Comparison of ENCODE assay signal across 22 mouse cellular contexts in the genomic region with DNA sequence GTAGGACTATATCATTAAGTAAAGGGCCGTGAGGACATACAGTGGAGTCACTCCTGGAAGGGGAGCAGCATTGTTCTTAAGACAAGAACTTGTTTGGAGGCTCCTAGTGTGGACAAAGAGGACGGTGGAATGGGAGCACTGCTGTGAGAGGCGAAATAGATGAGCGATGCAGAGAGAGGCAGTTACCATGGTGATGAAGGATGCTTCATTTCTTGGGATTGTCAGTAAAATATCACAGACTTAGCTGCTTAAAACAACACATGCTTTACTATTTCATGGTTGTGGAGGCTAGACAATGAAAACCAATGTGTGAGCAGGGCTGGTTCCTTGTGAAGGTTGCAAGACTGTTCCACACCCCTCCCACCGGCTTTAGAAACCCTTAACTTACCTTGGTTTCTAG. TPM values are rescaled to one million over a fixed set of nuclear protein-coding genes. Genes with fewer than 3 reads are reported as not detected.
A peak's percentile ranks its signal among the peaks of the same experiment; 100 is the strongest.
DNase-seq lines count a peak whose midpoint lies in the region; ATAC-seq lines count a peak whose summit lies in the region.
"Had no signal": no experiment of that assay in that cellular context is flagged by ENCODE, and none has a peak within 500 bp of the region (broad histone marks: within the 10 kb centered on the region; RNA-seq: fewer than 3 reads in every experiment).

No protein-coding gene starts in this region.

- peak; percentile 57; the same call in 1 of the 2 replicates for ATAC-seq in forebrain, embryonic 13.5 days
- no peak for ATAC-seq in forebrain, embryonic 11.5 days (replicated peaks; ENCODE audit: low FRiP score)
- ATAC-seq in hindbrain, embryonic 16.5 days = peak; percentile 67
- ATAC-seq in midbrain, embryonic 14.5 days (ENCODE audit: low FRiP score, low TSS enrichment) = no peak
- ATAC-seq in granulocyte monocyte progenitor cell, adult 5-6 weeks (replicated peaks; ENCODE audit: poor library complexity, severe bottlenecking) = no peak
- ATAC-seq: inflammation-experienced regulatory T-cells, adult 6 months had no signal

- no peaks in the 10 kb centered on the region for H3K36me3 ChIP-seq in forebrain, embryonic 13.5 days (ENCODE audit: poor library complexity, severe bottlenecking)
- no peaks in the 10 kb centered on the region for H3K36me3 ChIP-seq in forebrain, embryonic 11.5 days (ENCODE audit: control insufficient read depth, insufficient read depth, low read length)
- H3K36me3 ChIP-seq in hindbrain, embryonic 16.5 days (ENCODE audit: control insufficient read depth, insufficient read depth, low read length) = no peaks in the 10 kb centered on the region
- H3K36me3 ChIP-seq in hindbrain, embryonic 10.5 days = no peaks in the 10 kb centered on the region
- H3K36me3 ChIP-seq in midbrain, embryonic 14.5 days (ENCODE audit: control insufficient read depth, insufficient read depth, low read length) = no peaks in the 10 kb centered on the region
- H3K36me3 ChIP-seq: limb, embryonic 15.5 days had no signal

- DNase-seq in forebrain, embryonic 11.5 days (ENCODE audit: low spot score) = no peak
- DNase-seq in hindbrain, embryonic 10.5 days (ENCODE audit: low spot score) = no peak
- peak; percentile 64 for DNase-seq in brain, adult 2 months (ENCODE audit: low read depth, low spot score)
- DNase-seq in midbrain, embryonic 14.5 days = peak; percentile 51
- no peak for DNase-seq in adrenal gland, adult 18-20 months (ENCODE audit: low spot score in 2 of 2)
- DNase-seq: adrenal gland, postnatal 14 days; cerebellum, adult 11 months; cerebellum, adult 9-11 months; gastrocnemius, adult 2 months; kidney, adult 18-20 months; kidney, postnatal 4 days; left cerebral cortex, postnatal 4 days; lung, embryonic 14.5 days; thymus, adult 18-20 months; thymus, postnatal 36 days had no signal

- no peaks in the 10 kb centered on the region for H3K27me3 ChIP-seq in forebrain, embryonic 13.5 days
- H3K27me3 ChIP-seq in forebrain, embryonic 11.5 days (ENCODE audit: control insufficient read depth, insufficient read depth, low read length) = no peaks in the 10 kb centered on the region
- H3K27me3 ChIP-seq in hindbrain, embryonic 16.5 days (replicated peaks; ENCODE audit: control insufficient read depth, insufficient read depth, low read length) = no peaks in the 10 kb centered on the region
- no peaks in the 10 kb centered on the region for H3K27me3 ChIP-seq in hindbrain, embryonic 10.5 days (ENCODE audit: insufficient read depth, poor library complexity, severe bottlenecking)
- H3K27me3 ChIP-seq in midbrain, embryonic 14.5 days (ENCODE audit: control insufficient read depth, insufficient read depth, low read length) = no peaks in the 10 kb centered on the region
- H3K27me3 ChIP-seq: limb, embryonic 15.5 days had no signal

- WGBS in forebrain, embryonic 13.5 days = 63% methylated on average over 5 of the region's 5 CpGs
- 74% methylated on average over 5 of the region's 5 CpGs for WGBS in forebrain, embryonic 11.5 days
- 56% methylated on average over 5 of the region's 5 CpGs for WGBS in hindbrain, embryonic 16.5 days
- 77% methylated on average over 5 of the region's 5 CpGs for WGBS in hindbrain, embryonic 10.5 days
- 68% methylated on average over 5 of the region's 5 CpGs for WGBS in midbrain, embryonic 14.5 days

- no peaks in the 10 kb centered on the region for H3K4me1 ChIP-seq in forebrain, embryonic 13.5 days
- no peaks in the 10 kb centered on the region for H3K4me1 ChIP-seq in forebrain, embryonic 11.5 days (replicated peaks; ENCODE audit: control insufficient read depth, insufficient read depth, low read length)
- no peaks in the 10 kb centered on the region for H3K4me1 ChIP-seq in hindbrain, embryonic 16.5 days (ENCODE audit: control insufficient read depth, insufficient read depth, low read depth, low read length)
- H3K4me1 ChIP-seq in hindbrain, embryonic 10.5 days (replicated peaks) = peaks cover 10% of the 10 kb centered on the region; the same call in 1 of the 2 replicates
- H3K4me1 ChIP-seq in midbrain, embryonic 14.5 days (ENCODE audit: control insufficient read depth, insufficient read depth, low read length) = no peaks in the 10 kb centered on the region
- H3K4me1 ChIP-seq: limb, embryonic 15.5 days had no signal

- H3K9ac ChIP-seq in forebrain, embryonic 13.5 days = no peak overlapping the region
- no peak overlapping the region for H3K9ac ChIP-seq in forebrain, embryonic 11.5 days (ENCODE audit: low read length)
- H3K9ac ChIP-seq in hindbrain, embryonic 16.5 days (ENCODE audit: low read depth, low read length) = no peak overlapping the region
- H3K9ac ChIP-seq in midbrain, embryonic 14.5 days (replicated peaks; ENCODE audit: low read length) = no peak overlapping the region
- H3K9ac ChIP-seq: limb, embryonic 15.5 days; liver, embryonic 14.5 days; lung, embryonic 14.5 days had no signal

- no peak overlapping the region for H3K4me2 ChIP-seq in forebrain, embryonic 13.5 days
- no peak overlapping the region for H3K4me2 ChIP-seq in forebrain, embryonic 11.5 days (ENCODE audit: low read depth, low read length, severe bottlenecking)
- H3K4me2 ChIP-seq in hindbrain, embryonic 16.5 days (ENCODE audit: low read length) = no peak overlapping the region
- no peak overlapping the region for H3K4me2 ChIP-seq in midbrain, embryonic 14.5 days (ENCODE audit: low read length)
- H3K4me2 ChIP-seq: heart, embryonic 11.5 days; limb, embryonic 15.5 days; lung, embryonic 14.5 days had no signal

- H3K9me3 ChIP-seq in forebrain, embryonic 13.5 days (replicated peaks) = no peaks in the 10 kb centered on the region
- H3K9me3 ChIP-seq in forebrain, embryonic 11.5 days (ENCODE audit: control insufficient read depth, low read length) = no peaks in the 10 kb centered on the region
- no peaks in the 10 kb centered on the region for H3K9me3 ChIP-seq in hindbrain, embryonic 16.5 days (ENCODE audit: control insufficient read depth, low read length)
- H3K9me3 ChIP-seq in hindbrain, embryonic 10.5 days = no peaks in the 10 kb centered on the region
- no peaks in the 10 kb centered on the region for H3K9me3 ChIP-seq in midbrain, embryonic 14.5 days (ENCODE audit: control insufficient read depth, low read length)
- H3K9me3 ChIP-seq: limb, embryonic 15.5 days had no signal

- H3K27ac ChIP-seq in forebrain, embryonic 13.5 days = no peak overlapping the region
- H3K27ac ChIP-seq in forebrain, embryonic 11.5 days (ENCODE audit: low read depth, low read length) = no peak overlapping the region
- H3K27ac ChIP-seq in hindbrain, embryonic 16.5 days (ENCODE audit: low read depth, low read length) = no peak overlapping the region
- H3K27ac ChIP-seq in hindbrain, embryonic 10.5 days = no peak overlapping the region
- H3K27ac ChIP-seq in midbrain, embryonic 14.5 days (replicated peaks; ENCODE audit: low read depth, low read length) = no peak overlapping the region
- H3K27ac ChIP-seq: gastrocnemius, adult 2 months; limb, embryonic 15.5 days; liver, embryonic 14.5 days had no signal

- H3K4me3 ChIP-seq in forebrain, embryonic 13.5 days = no peak overlapping the region
- H3K4me3 ChIP-seq in forebrain, embryonic 11.5 days (ENCODE audit: low read depth, low read length) = no peak overlapping the region
- H3K4me3 ChIP-seq in hindbrain, embryonic 16.5 days (ENCODE audit: low read length) = no peak overlapping the region
- no peak overlapping the region for H3K4me3 ChIP-seq in hindbrain, embryonic 10.5 days
- no peak overlapping the region for H3K4me3 ChIP-seq in midbrain, embryonic 14.5 days (replicated peaks; ENCODE audit: low read depth, low read length)
- H3K4me3 ChIP-seq: gastrocnemius, adult 2 months; limb, embryonic 15.5 days had no signal

RNA-seq across cellular contexts. Expression of a gene that starts 27.7 kb away (rescaled TPM):
- 64.8 and 70.7 TPM in 2 replicates for polyA plus RNA-seq in forebrain, embryonic 13.5 days (2015; fragmentation: Nextera tagmentation; extraction: Ambion mirVana)
- 71.3 and 75.4 TPM in 2 replicates for polyA plus RNA-seq in forebrain, embryonic 11.5 days (2014; fragmentation: Nextera tagmentation; extraction: Ambion mirVana)
- 70.9 and 80.1 TPM in 2 replicates for polyA plus RNA-seq in hindbrain, embryonic 16.5 days (2015; fragmentation: Nextera tagmentation; extraction: Ambion mirVana)
- polyA plus RNA-seq in hindbrain, embryonic 10.5 days (2016; fragmentation: Nextera tagmentation; extraction: Ambion mirVana) = 67.8 and 74.2 TPM in 2 replicates
- polyA plus RNA-seq in midbrain, embryonic 14.5 days (2014; fragmentation: Nextera tagmentation; extraction: Ambion mirVana) = 91.5 and 93.7 TPM in 2 replicates
- 10 to 100 TPM; 41.4 to 48.1 TPM for total RNA-seq in adrenal gland, adult 18-20 months (2021)
- 51.4 and 54.4 TPM in 2 replicates for total RNA-seq in granulocyte monocyte progenitor cell, adult 5-6 weeks (2014; fragmentation: Nextera tagmentation)
- total RNA-seq in granulocyte monocyte progenitor cell, adult 5-6 weeks (2017) = 48.3 and 57.0 TPM in 2 replicates

Comparison
In these comparisons a context has a peak if more than half of its experiments do, and no peak if none do; other contexts are left out.
1. ATAC-seq: peak in forebrain, embryonic 13.5 days (single experiment) and hindbrain, embryonic 16.5 days (single experiment); none in forebrain, embryonic 11.5 days (single experiment), midbrain, embryonic 14.5 days (single experiment) and granulocyte monocyte progenitor cell, adult 5-6 weeks (single experiment).
2. DNase-seq: peak in brain, adult 2 months (single experiment) and midbrain, embryonic 14.5 days (single experiment); none in forebrain, embryonic 11.5 days (single experiment), hindbrain, embryonic 10.5 days (single experiment) and adrenal gland, adult 18-20 months (0 of 2).